Mouse (Mus musculus) lung, embryonic 16.5 days (tissue): ENCODE measurements at regions not wholly inside any gene's neighbourhood (a gene's known extent, or its start where the extent isn't known, plus 50 kb on each side); places are given as distances from the start of the nearest gene placed in this dataset.
A peak's percentile ranks its signal among the peaks of the same experiment; 100 is the strongest.

Source experiments
- ATAC-seq: fragments of 200-750 bp; cut with Nextera tagmentation; 2 replicates; pipeline ENCODE4 v1.8.0; 2017; ENCODE audit warnings: low read depth, mild to moderate bottlenecking, moderate library complexity
- H3K27ac ChIP-seq: fragments of 300-500 bp; sonication (generic); 2 replicates; pipeline ENCODE4 v1.5.1; 2014; ENCODE audit warnings: mild to moderate bottlenecking, control low read depth, low read length
- H3K27me3 ChIP-seq: fragments of 300-500 bp; sonication (generic); 2 replicates; pipeline ENCODE4 v1.6.1; 2014; ENCODE audit warnings: low read depth, low read length, mixed read lengths; ENCODE audit not compliant: control insufficient read depth, insufficient read depth
- H3K36me3 ChIP-seq: fragments of 300-500 bp; sonication (generic); 2 replicates; pipeline ENCODE4 v1.6.1; 2014; ENCODE audit warnings: low read length; ENCODE audit not compliant: control insufficient read depth, insufficient read depth
- H3K4me1 ChIP-seq: fragments of 300-500 bp; sonication (generic); replicated peaks from 2 replicates; pipeline ENCODE4 v1.6.1; 2014; ENCODE audit warnings: low read length, mixed read lengths; ENCODE audit not compliant: control insufficient read depth, insufficient read depth
- H3K4me2 ChIP-seq: fragments of 300-500 bp; sonication (generic); 2 replicates; pipeline ENCODE4 v1.6.1; 2014; ENCODE audit warnings: low read depth, low read length, control low read depth
- H3K4me3 ChIP-seq: fragments of 300-500 bp; sonication (generic); 2 replicates; pipeline ENCODE4 v1.5.1; 2014; ENCODE audit warnings: mild to moderate bottlenecking, low read length, control low read depth
- H3K9ac ChIP-seq: fragments of 300-500 bp; sonication (generic); 2 replicates; pipeline ENCODE4 v1.6.1; 2014; ENCODE audit warnings: low read length, control low read depth
- H3K9me3 ChIP-seq: fragments of 300-500 bp; sonication (generic); 2 replicates; pipeline ENCODE4 v1.6.1; 2016; ENCODE audit warnings: low read length; ENCODE audit not compliant: control insufficient read depth
- WGBS: fragments of 180-500 bp; shearing (Covaris S2); extraction: QIAGEN DNeasy Blood & Tissue Kit; methylation state at CpG from one replicate; pipeline ENCODE4 v1.1.7; 2014; 5-methylcytosine and 5-hydroxymethylcytosine counted together

GRCm38 (mm10) chr11:114178746-114179472 lies 112.1 kb upstream of the Sdk2 start:
- Histone ChIP-seq H3K36me3 (no peaks in the 10 kb centered on the region), H3K9me3 (no peaks in the 10 kb centered on the region), H3K27me3 (no peaks in the 10 kb centered on the region), H3K9ac (no peak overlapping the region), H3K27ac (no peak overlapping the region), H3K4me2 (no peak overlapping the region), H3K4me3 (no peak overlapping the region), H3K4me1 (no peaks in the 10 kb centered on the region; the same call in 1 of the 2 replicates)
- no peak for ATAC-seq
- 62% methylated on average over 6 of the region's 6 CpGs for WGBS

GRCm38 (mm10) chr11:114177789-114178188 lies 110.9 kb upstream of the Sdk2 start:
- Histone ChIP-seq H3K4me2 (no peak overlapping the region), H3K4me3 (no peak overlapping the region), H3K9me3 (no peaks in the 10 kb centered on the region), H3K4me1 (no peaks in the 10 kb centered on the region; the same call in 1 of the 2 replicates), H3K27ac (no peak overlapping the region), H3K27me3 (no peaks in the 10 kb centered on the region), H3K9ac (no peak overlapping the region), H3K36me3 (no peaks in the 10 kb centered on the region)
- ATAC-seq = no peak
- WGBS = 65% methylated on average over 4 of the region's 4 CpGs

GRCm38 (mm10) chr11:114177281-114177680 lies 110.4 kb upstream of the Sdk2 start:
- Histone ChIP-seq H3K36me3 (no peaks in the 10 kb centered on the region), H3K9ac (no peak overlapping the region), H3K9me3 (no peaks in the 10 kb centered on the region), H3K4me2 (no peak overlapping the region), H3K27ac (no peak overlapping the region), H3K4me1 (no peaks in the 10 kb centered on the region; the same call in 1 of the 2 replicates), H3K4me3 (no peak overlapping the region), H3K27me3 (no peaks in the 10 kb centered on the region)
- no peak for ATAC-seq
- 68% methylated on average over 1 of the region's 1 CpGs for WGBS

GRCm38 (mm10) chr11:114176671-114177212 lies 109.9 kb upstream of the Sdk2 start:
- ATAC-seq = no peak

GRCm38 (mm10) chr11:114175437-114176131 lies 108.7 kb upstream of the Sdk2 start:
- no peak overlapping the region for H3K27ac ChIP-seq
- no peak for ATAC-seq
- no peak overlapping the region for H3K4me3 ChIP-seq
- H3K4me2 ChIP-seq = no peak overlapping the region
- no peaks in the 10 kb centered on the region for H3K36me3 ChIP-seq
- H3K27me3 ChIP-seq = no peaks in the 10 kb centered on the region
- H3K9me3 ChIP-seq = no peaks in the 10 kb centered on the region
- no peaks in the 10 kb centered on the region; the same call in 1 of the 2 replicates for H3K4me1 ChIP-seq
- WGBS = 32% methylated on average over 23 of the region's 23 CpGs
- no peak overlapping the region for H3K9ac ChIP-seq

More at GRCm38 (mm10) chr11:114176671-114177212, 109.9 kb upstream of the Sdk2 start:
- Histone ChIP-seq H3K27me3 (no peaks in the 10 kb centered on the region), H3K36me3 (no peaks in the 10 kb centered on the region), H3K4me2 (no peak overlapping the region), H3K4me1 (no peaks in the 10 kb centered on the region; the same call in 1 of the 2 replicates), H3K9me3 (no peaks in the 10 kb centered on the region), H3K9ac (no peak overlapping the region), H3K27ac (no peak overlapping the region), H3K4me3 (no peak overlapping the region)
- WGBS = 45% methylated on average over 4 of the region's 4 CpGs

GRCm38 (mm10) chr11:114174871-114175270 lies 108.0 kb upstream of the Sdk2 start:
- Histone ChIP-seq H3K4me2 (no peak overlapping the region), H3K36me3 (no peaks in the 10 kb centered on the region), H3K27me3 (no peaks in the 10 kb centered on the region), H3K27ac (no peak overlapping the region), H3K9ac (no peak overlapping the region), H3K4me3 (no peak overlapping the region), H3K9me3 (no peaks in the 10 kb centered on the region), H3K4me1 (no peaks in the 10 kb centered on the region; the same call in 1 of the 2 replicates)
- no peak for ATAC-seq
- WGBS = 89% methylated on average over 4 of the region's 4 CpGs

- 39% methylated on average over 13 of the region's 13 CpGs for WGBS
- H3K4me2 ChIP-seq = no peak overlapping the region
- no peaks in the 10 kb centered on the region for H3K9me3 ChIP-seq
- H3K27me3 ChIP-seq = peaks cover 17% of the 10 kb centered on the region
- H3K4me1 ChIP-seq = 0 out of 2 replicates have a peak, but pooled peaks cover 3% of the 10 kb centered on the region
- ATAC-seq = no peak
- no peak overlapping the region for H3K27ac ChIP-seq
- no peaks in the 10 kb centered on the region for H3K36me3 ChIP-seq
- H3K4me3 ChIP-seq = no peak overlapping the region
- H3K9ac ChIP-seq = no peak overlapping the region
Measured at GRCm38 (mm10) chr11:114168231-114168661, 101.4 kb upstream of the Sdk2 start.

- H3K4me1 ChIP-seq = 0 out of 2 replicates have a peak, but pooled peaks cover 3% of the 10 kb centered on the region
- WGBS = 11% methylated on average over 23 of the region's 23 CpGs
- peaks cover 17% of the 10 kb centered on the region for H3K27me3 ChIP-seq
- no peak overlapping the region for H3K4me3 ChIP-seq
- no peaks in the 10 kb centered on the region for H3K9me3 ChIP-seq
- H3K4me2 ChIP-seq = 0 out of 2 replicates have a peak overlapping the region, but pooled peaks have one; percentile 20
- H3K9ac ChIP-seq = no peak overlapping the region
- peak; percentile 31; the same call in 1 of the 2 replicates for ATAC-seq
- no peaks in the 10 kb centered on the region for H3K36me3 ChIP-seq
- no peak overlapping the region for H3K27ac ChIP-seq
Measured at GRCm38 (mm10) chr11:114165656-114166362, 99.0 kb upstream of the Sdk2 start.
